Mouse (Mus musculus) stomach, embryonic 16.5 days (tissue): Measurements from ENCODE around the gene Thap3. TPM values are rescaled to one million over a fixed set of nuclear protein-coding genes. Genes with fewer than 3 reads are reported as not detected.

Source experiments
- ATAC-seq: fragments of 200-750 bp; cut with Nextera tagmentation; 2 replicates; pipeline ENCODE4 v1.8.0; 2017; ENCODE audit warnings: moderate number of reproducible peaks, moderate TSS enrichment; ENCODE audit not compliant: insufficient read depth, low FRiP score
- H3K27ac ChIP-seq: fragments of 300-500 bp; sonication (generic); 2 replicates; pipeline ENCODE4 v1.5.1; 2014; ENCODE audit warnings: low read length
- H3K27me3 ChIP-seq: fragments of 300-500 bp; sonication (generic); 2 replicates; pipeline ENCODE4 v1.6.1; 2014; ENCODE audit warnings: low read length, control low read depth, mixed read lengths; ENCODE audit not compliant: control insufficient read depth, insufficient read depth
- H3K36me3 ChIP-seq: fragments of 300-500 bp; sonication (generic); 2 replicates; pipeline ENCODE4 v1.6.1; 2014; ENCODE audit warnings: low read length; ENCODE audit not compliant: control insufficient read depth, insufficient read depth
- H3K4me1 ChIP-seq: fragments of 300-500 bp; sonication (generic); 2 replicates; pipeline ENCODE4 v1.6.1; 2014; ENCODE audit warnings: low read length, control low read depth, mixed read lengths; ENCODE audit not compliant: control insufficient read depth, insufficient read depth
- H3K4me2 ChIP-seq: fragments of 300-500 bp; sonication (generic); 2 replicates; pipeline ENCODE4 v1.6.1; 2014; ENCODE audit warnings: low read depth, low read length, mixed read lengths
- H3K4me3 ChIP-seq: fragments of 300-500 bp; sonication (generic); replicated peaks from 2 replicates; pipeline ENCODE4 v1.5.1; 2014; ENCODE audit warnings: mild to moderate bottlenecking, low read length
- H3K9ac ChIP-seq: fragments of 300-500 bp; sonication (generic); 2 replicates; pipeline ENCODE4 v1.6.1; 2014; ENCODE audit warnings: low read length
- H3K9me3 ChIP-seq: fragments of 300-500 bp; sonication (generic); replicated peaks from 2 replicates; pipeline ENCODE4 v1.6.1; 2016; ENCODE audit warnings: low read length, control low read depth; ENCODE audit not compliant: control insufficient read depth
- WGBS: fragments of 180-500 bp; shearing (Covaris S2); extraction: QIAGEN DNeasy Blood & Tissue Kit; methylation state at CpG from one replicate; pipeline ENCODE4 v1.1.7; 2014; 5-methylcytosine and 5-hydroxymethylcytosine counted together
- polyA plus RNA-seq: library from polyadenylated mRNA; unstranded; fragments of >200 nt; fragmentation: Nextera tagmentation; extraction: Ambion mirVana; gene quantifications from 2 replicates; pipeline ENCODE4 v1.2.1, GENCODE M21; 2015

Gene Thap3
- polyA plus RNA-seq, 1 experiment from 2014 or later: 35.7 TPM

DNA sequence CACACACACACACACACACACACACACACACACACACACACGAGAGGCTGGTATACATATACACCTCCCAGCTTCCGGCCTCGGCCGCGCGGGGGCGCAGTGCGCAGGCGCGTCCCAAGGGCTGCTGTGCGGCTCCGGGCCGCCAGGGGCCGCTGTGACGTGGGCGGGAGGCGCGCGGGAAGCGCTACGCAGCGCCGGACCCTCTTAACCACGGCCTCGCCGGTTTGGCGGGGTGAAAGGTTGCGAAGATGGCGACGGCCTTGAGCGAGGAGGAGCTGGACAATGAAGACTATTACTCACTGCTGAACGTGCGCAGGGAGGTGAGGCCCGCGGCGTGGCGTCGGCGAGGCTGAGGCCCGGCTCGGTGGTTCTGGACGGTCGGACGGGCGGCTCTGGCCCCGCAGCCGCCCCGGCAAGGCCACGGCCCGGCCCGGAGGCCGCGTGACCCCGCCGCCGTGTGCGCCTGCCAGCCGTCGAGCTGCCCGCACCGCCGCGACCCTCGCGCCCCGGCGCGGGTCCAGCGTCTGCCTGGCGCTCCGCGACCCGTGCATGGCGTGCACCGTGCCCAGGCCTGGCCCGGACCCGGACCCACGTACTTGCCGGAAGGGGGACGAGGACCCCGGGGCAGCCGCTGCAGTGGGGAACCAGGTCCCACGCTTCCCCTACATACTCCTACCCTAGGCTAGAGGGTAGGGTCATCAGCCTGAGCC is 55.1 kb downstream of the Thap3 start, which contains the start of gene Dnajc11:
Dnajc11 (plus strand) TSS at position 187 of the 710 bp plus-strand sequence.
- Histone ChIP-seq H3K27ac (peak within 1 kb of the TSS; percentile 58; the same call in 1 of the 2 replicates), H3K4me3 (peak within 1 kb of the TSS; percentile 100)
- under 1% methylated on average over 82 of the region's 83 CpGs for WGBS

More for the DNA sequence above, 55.1 kb downstream of the Thap3 start, which contains the start of gene Dnajc11:
- Histone ChIP-seq H3K9me3 (no peaks in the 10 kb centered on the region), H3K4me2 (peak within 1 kb of the TSS; percentile 97), H3K36me3 (no peaks in the 10 kb centered on the region), H3K9ac (peak within 1 kb of the TSS; percentile 98), H3K4me1 (peaks cover 16% of the 10 kb centered on the region), H3K27me3 (no peaks in the 10 kb centered on the region)
- ATAC-seq: peak; percentile 91

Other genes starting within 250 kb of the Thap3 start
- 63.6 and 81.8 TPM in 2 replicates for gene Camta1, start 127.1 kb downstream of the Thap3 start, polyA plus RNA-seq
- gene Dnajc11, start 55.3 kb downstream of the Thap3 start, polyA plus RNA-seq: 62.4 and 62.7 TPM in 2 replicates
- gene Phf13, start 7.3 kb upstream of the Thap3 start, polyA plus RNA-seq: 18.3 and 21.0 TPM in 2 replicates
- gene Klhl21, start 19.8 kb upstream of the Thap3 start, polyA plus RNA-seq: 8.2 and 9.9 TPM in 2 replicates
- 17.0 and 18.0 TPM in 2 replicates for gene Zbtb48, start 38.7 kb upstream of the Thap3 start, polyA plus RNA-seq
- 0.37 and 0.47 TPM in 2 replicates for gene Tas1r1, start 49.6 kb upstream of the Thap3 start, polyA plus RNA-seq
- 18.7 and 20.9 TPM in 2 replicates for gene Nol9, start 50.3 kb upstream of the Thap3 start, polyA plus RNA-seq
- 12.3 and 14.1 TPM in 2 replicates for gene Plekhg5, start 83.5 kb upstream of the Thap3 start, polyA plus RNA-seq
- gene Tnfrsf25, start 126.9 kb upstream of the Thap3 start, polyA plus RNA-seq: 1.5 and 2.1 TPM in 2 replicates
- gene Espn, start 163.4 kb upstream of the Thap3 start, polyA plus RNA-seq: 8.6 and 9.1 TPM in 2 replicates
- 0.56 and 0.75 TPM in 2 replicates for gene Hes2, start 169.9 kb upstream of the Thap3 start, polyA plus RNA-seq
- gene Acot7, start 189.1 kb upstream of the Thap3 start, polyA plus RNA-seq: 57.3 and 60.4 TPM in 2 replicates